Mouse (Mus musculus): ENCODE data around the gene Spag6l. TPM values are rescaled to one million over a fixed set of nuclear protein-coding genes. Genes with fewer than 3 reads are reported as not detected.
A peak's percentile ranks its signal among the peaks of the same experiment; 100 is the strongest.

The Spag6l gene
- 0.17 TPM in 1 of 2 replicates, not detected in the other for polyA plus RNA-seq (2014; fragmentation: Nextera tagmentation; extraction: Ambion mirVana)

GRCm38 (mm10) chr16:16828757-16829615, at the start of gene Spag6l:
TSS of gene Spag6l (minus strand) at chr16:16829456.
- no peak within 1 kb of the TSS for H3K27ac ChIP-seq (ENCODE audit: low read depth, low read length)
- H3K9me3 ChIP-seq (replicated peaks; ENCODE audit: control insufficient read depth, low read length) = no peaks in the 10 kb centered on the region
- H3K9ac ChIP-seq (ENCODE audit: low read depth, low read length) = peak within 1 kb of the TSS; percentile 60
- no peaks in the 10 kb centered on the region for H3K27me3 ChIP-seq (ENCODE audit: control insufficient read depth, insufficient read depth, low read length)
- no peaks in the 10 kb centered on the region for H3K36me3 ChIP-seq (ENCODE audit: control insufficient read depth, insufficient read depth, low read length)
- 8% methylated on average over 33 of the region's 33 CpGs for WGBS (ENCODE audit: insufficient replicate concordance)
- H3K4me2 ChIP-seq = peak within 1 kb of the TSS; percentile 87
- no peaks in the 10 kb centered on the region for H3K4me1 ChIP-seq (ENCODE audit: control insufficient read depth, insufficient read depth, low read length)
- peak; percentile 67 for ATAC-seq (replicated peaks; ENCODE audit: insufficient number of reproducible peaks, low FRiP score, low TSS enrichment)
- peak within 1 kb of the TSS; percentile 47 for H3K4me3 ChIP-seq (ENCODE audit: low read depth, low read length)

- Histone ChIP-seq H3K36me3 (ENCODE audit: control insufficient read depth, insufficient read depth, low read length) (peaks cover 36% of the 10 kb centered on the region), H3K4me2 (no peak overlapping the region)
- WGBS (ENCODE audit: insufficient replicate concordance) = 87% methylated on average over 5 of the region's 5 CpGs
Observed at GRCm38 (mm10) chr16:16879025-16879424, 49.8 kb upstream of the Spag6l start.

GRCm38 (mm10) chr16:16870617-16871331, 41.5 kb upstream of the Spag6l start, which contains the start of the genes Top3b and Vpreb1:
TSS of gene Top3b (plus strand) at chr16:16870736.
TSS of gene Vpreb1 (minus strand) at chr16:16870843.
- Histone ChIP-seq H3K4me1 (ENCODE audit: control insufficient read depth, insufficient read depth, low read length) (peaks cover 7% of the 10 kb centered on the region), H3K9me3 (replicated peaks; ENCODE audit: control insufficient read depth, low read length) (no peaks in the 10 kb centered on the region), H3K4me2 (peak within 1 kb of the TSS; percentile 77), H3K4me3 (ENCODE audit: low read depth, low read length) (peak within 1 kb of the TSS; percentile 67), H3K27me3 (ENCODE audit: control insufficient read depth, insufficient read depth, low read length) (no peaks in the 10 kb centered on the region), H3K27ac (ENCODE audit: low read depth, low read length) (peak within 1 kb of the TSS; percentile 97), H3K36me3 (ENCODE audit: control insufficient read depth, insufficient read depth, low read length) (no peaks in the 10 kb centered on the region; the same call in 1 of the 2 replicates), H3K9ac (ENCODE audit: low read depth, low read length) (peak within 1 kb of the TSS; percentile 79)
- under 1% methylated on average over 49 of the region's 49 CpGs for WGBS (ENCODE audit: insufficient replicate concordance)
- ATAC-seq (replicated peaks; ENCODE audit: insufficient number of reproducible peaks, low FRiP score, low TSS enrichment) = peak; percentile 92

More at GRCm38 (mm10) chr16:16879025-16879424, 49.8 kb upstream of the Spag6l start:
- no peak overlapping the region for H3K27ac ChIP-seq (ENCODE audit: low read depth, low read length)
- H3K4me3 ChIP-seq (ENCODE audit: low read depth, low read length) = no peak overlapping the region
- no peaks in the 10 kb centered on the region for H3K9me3 ChIP-seq (replicated peaks; ENCODE audit: control insufficient read depth, low read length)
- H3K9ac ChIP-seq (ENCODE audit: low read depth, low read length) = no peak overlapping the region
- no peaks in the 10 kb centered on the region for H3K27me3 ChIP-seq (ENCODE audit: control insufficient read depth, insufficient read depth, low read length)
- H3K4me1 ChIP-seq (ENCODE audit: control insufficient read depth, insufficient read depth, low read length) = no peaks in the 10 kb centered on the region
- ATAC-seq (replicated peaks; ENCODE audit: insufficient number of reproducible peaks, low FRiP score, low TSS enrichment) = no peak

GRCm38 (mm10) chr16:16870241-16870616, 41.0 kb upstream of the Spag6l start:
- peak overlapping the region; percentile 67 for H3K4me3 ChIP-seq (ENCODE audit: low read depth, low read length)
- peak overlapping the region; percentile 77 for H3K4me2 ChIP-seq
- no peaks in the 10 kb centered on the region for H3K9me3 ChIP-seq (replicated peaks; ENCODE audit: control insufficient read depth, low read length)
- H3K27ac ChIP-seq (ENCODE audit: low read depth, low read length) = peak overlapping the region; percentile 97; the same call in 1 of the 2 replicates
- WGBS (ENCODE audit: insufficient replicate concordance) = 36% methylated on average over 7 of the region's 7 CpGs
- H3K4me1 ChIP-seq (ENCODE audit: control insufficient read depth, insufficient read depth, low read length) = peaks cover 7% of the 10 kb centered on the region
- H3K27me3 ChIP-seq (ENCODE audit: control insufficient read depth, insufficient read depth, low read length) = no peaks in the 10 kb centered on the region
- H3K36me3 ChIP-seq (ENCODE audit: control insufficient read depth, insufficient read depth, low read length) = no peaks in the 10 kb centered on the region; the same call in 1 of the 2 replicates
- peak; percentile 41; the same call in 1 of the 2 replicates for ATAC-seq (replicated peaks; ENCODE audit: insufficient number of reproducible peaks, low FRiP score, low TSS enrichment)
- H3K9ac ChIP-seq (ENCODE audit: low read depth, low read length) = peak overlapping the region; percentile 79

- no peak for ATAC-seq (replicated peaks; ENCODE audit: insufficient number of reproducible peaks, low FRiP score, low TSS enrichment)
- H3K27me3 ChIP-seq (ENCODE audit: control insufficient read depth, insufficient read depth, low read length) = no peaks in the 10 kb centered on the region
- H3K4me3 ChIP-seq (ENCODE audit: low read depth, low read length) = no peak overlapping the region
- no peaks in the 10 kb centered on the region for H3K9me3 ChIP-seq (replicated peaks; ENCODE audit: control insufficient read depth, low read length)
- 33% methylated on average over 5 of the region's 5 CpGs for WGBS (ENCODE audit: insufficient replicate concordance)
- H3K4me1 ChIP-seq (ENCODE audit: control insufficient read depth, insufficient read depth, low read length) = no peaks in the 10 kb centered on the region
- H3K4me2 ChIP-seq = no peak overlapping the region
- no peak overlapping the region for H3K27ac ChIP-seq (ENCODE audit: low read depth, low read length)
- H3K36me3 ChIP-seq (ENCODE audit: control insufficient read depth, insufficient read depth, low read length) = no peaks in the 10 kb centered on the region
- no peak overlapping the region for H3K9ac ChIP-seq (ENCODE audit: low read depth, low read length)
Observed at GRCm38 (mm10) chr16:16865696-16866561, 36.7 kb upstream of the Spag6l start.

- Histone ChIP-seq H3K27me3 (ENCODE audit: control insufficient read depth, insufficient read depth, low read length) (no peaks in the 10 kb centered on the region), H3K4me1 (ENCODE audit: control insufficient read depth, insufficient read depth, low read length) (no peaks in the 10 kb centered on the region), H3K36me3 (ENCODE audit: control insufficient read depth, insufficient read depth, low read length) (no peaks in the 10 kb centered on the region), H3K9me3 (replicated peaks; ENCODE audit: control insufficient read depth, low read length) (no peaks in the 10 kb centered on the region), H3K4me3 (ENCODE audit: low read depth, low read length) (no peak overlapping the region), H3K9ac (ENCODE audit: low read depth, low read length) (no peak overlapping the region), H3K4me2 (no peak overlapping the region), H3K27ac (ENCODE audit: low read depth, low read length) (no peak overlapping the region)
- ATAC-seq (replicated peaks; ENCODE audit: insufficient number of reproducible peaks, low FRiP score, low TSS enrichment) = no peak
Observed at GRCm38 (mm10) chr16:16865217-16865616, 36.0 kb upstream of the Spag6l start.

- H3K36me3 ChIP-seq (ENCODE audit: control insufficient read depth, insufficient read depth, low read length) = no peaks in the 10 kb centered on the region
- no peaks in the 10 kb centered on the region for H3K4me1 ChIP-seq (ENCODE audit: control insufficient read depth, insufficient read depth, low read length)
- no peak within 1 kb of the TSS for H3K27ac ChIP-seq (ENCODE audit: low read depth, low read length)
- H3K27me3 ChIP-seq (ENCODE audit: control insufficient read depth, insufficient read depth, low read length) = no peaks in the 10 kb centered on the region
- no peak within 1 kb of the TSS for H3K4me2 ChIP-seq
- no peaks in the 10 kb centered on the region for H3K9me3 ChIP-seq (replicated peaks; ENCODE audit: control insufficient read depth, low read length)
- no peak for ATAC-seq (replicated peaks; ENCODE audit: insufficient number of reproducible peaks, low FRiP score, low TSS enrichment)
- no peak within 1 kb of the TSS for H3K4me3 ChIP-seq (ENCODE audit: low read depth, low read length)
- WGBS (ENCODE audit: insufficient replicate concordance) = 79% methylated on average over 2 of the region's 2 CpGs
- H3K9ac ChIP-seq (ENCODE audit: low read depth, low read length) = no peak within 1 kb of the TSS
Observed at GRCm38 (mm10) chr16:16863978-16864377, 34.7 kb upstream of the Spag6l start, which contains the start of gene Igll1. TSS of gene Igll1 (minus strand) at chr16:16863985.

- H3K27ac ChIP-seq (ENCODE audit: low read depth, low read length) = no peak overlapping the region
- no peaks in the 10 kb centered on the region for H3K9me3 ChIP-seq (replicated peaks; ENCODE audit: control insufficient read depth, low read length)
- 64% methylated on average over 3 of the region's 3 CpGs for WGBS (ENCODE audit: insufficient replicate concordance)
- H3K9ac ChIP-seq (ENCODE audit: low read depth, low read length) = no peak overlapping the region
- H3K27me3 ChIP-seq (ENCODE audit: control insufficient read depth, insufficient read depth, low read length) = no peaks in the 10 kb centered on the region
- no peak overlapping the region for H3K4me3 ChIP-seq (ENCODE audit: low read depth, low read length)
- H3K4me1 ChIP-seq (ENCODE audit: control insufficient read depth, insufficient read depth, low read length) = no peaks in the 10 kb centered on the region
- no peak for ATAC-seq (replicated peaks; ENCODE audit: insufficient number of reproducible peaks, low FRiP score, low TSS enrichment)
- no peaks in the 10 kb centered on the region for H3K36me3 ChIP-seq (ENCODE audit: control insufficient read depth, insufficient read depth, low read length)
- H3K4me2 ChIP-seq = no peak overlapping the region
Observed at GRCm38 (mm10) chr16:16862288-16862687, 33.0 kb upstream of the Spag6l start.
